Mouse (Mus musculus) brain, embryonic 14.5 days (tissue): ENCODE measurements at regions not wholly inside any gene's neighbourhood (a gene's known extent, or its start where the extent isn't known, plus 50 kb on each side); places are given as distances from the start of the nearest gene placed in this dataset.

ENCODE experiments used
- CTCF ChIP-seq: fragments of 200-500 bp; IDR thresholded peaks from 2 replicates; pipeline ENCODE4 v1.5.1; 2012; ENCODE audit warnings: inconsistent platforms, mild to moderate bottlenecking, moderate library complexity, borderline replicate concordance; ENCODE audit not compliant: insufficient read depth, insufficient read length; ENCODE audit errors: extremely low read depth
- POLR2A ChIP-seq: fragments of 200-500 bp; IDR thresholded peaks from 2 replicates; pipeline ENCODE4 v1.6.1; 2012; ENCODE audit warnings: mild to moderate bottlenecking, inconsistent platforms, borderline replicate concordance; ENCODE audit not compliant: poor library complexity, insufficient read depth, insufficient read length, severe bottlenecking; ENCODE audit errors: extremely low read depth

- TF ChIP-seq CTCF (no peak), POLR2A (no peak)
These were observed 716.6 kb upstream of the Gm21961 start for GRCm38 (mm10) chr15:65731308-65731707.
